Mouse (Mus musculus) kidney, embryonic 14.5 days (tissue): Measurements from ENCODE around the gene Ddx25. TPM values are rescaled to one million over a fixed set of nuclear protein-coding genes. Genes with fewer than 3 reads are reported as not detected.

Source experiments
- ATAC-seq: fragments of 200-750 bp; cut with Nextera tagmentation; 2 replicates; pipeline ENCODE4 v1.8.0; 2017; ENCODE audit warnings: moderate number of reproducible peaks, mild to moderate bottlenecking, moderate TSS enrichment, moderate library complexity; ENCODE audit not compliant: low FRiP score, low TSS enrichment
- H3K27ac ChIP-seq: fragments of 300-500 bp; sonication (generic); 2 replicates; pipeline ENCODE4 v1.5.1; 2014; ENCODE audit warnings: low read depth, mild to moderate bottlenecking, low read length, moderate library complexity, mixed read lengths
- H3K27me3 ChIP-seq: fragments of 300-500 bp; sonication (generic); 2 replicates; pipeline ENCODE4 v1.6.1; 2014; ENCODE audit warnings: mild to moderate bottlenecking, low read length; ENCODE audit not compliant: control insufficient read depth, insufficient read depth
- H3K36me3 ChIP-seq: fragments of 300-500 bp; sonication (generic); 2 replicates; pipeline ENCODE4 v1.6.1; 2014; ENCODE audit warnings: low read length, mixed read lengths; ENCODE audit not compliant: control insufficient read depth, insufficient read depth
- H3K4me1 ChIP-seq: fragments of 300-500 bp; sonication (generic); 2 replicates; pipeline ENCODE4 v1.6.1; 2014; ENCODE audit warnings: low read length, mixed read lengths; ENCODE audit not compliant: control insufficient read depth, insufficient read depth
- H3K4me2 ChIP-seq: fragments of 300-500 bp; sonication (generic); replicated peaks from 2 replicates; pipeline ENCODE4 v1.6.1; 2014; ENCODE audit warnings: low read depth, mild to moderate bottlenecking, low read length
- H3K4me3 ChIP-seq: fragments of 300-500 bp; sonication (generic); 2 replicates; pipeline ENCODE4 v1.5.1; 2014; ENCODE audit warnings: mild to moderate bottlenecking, low read length
- H3K9ac ChIP-seq: fragments of 300-500 bp; sonication (generic); 2 replicates; pipeline ENCODE4 v1.6.1; 2014; ENCODE audit warnings: low read depth, mild to moderate bottlenecking, low read length, moderate library complexity
- H3K9me3 ChIP-seq: fragments of 300-500 bp; sonication (generic); 2 replicates; pipeline ENCODE4 v1.6.1; 2016; ENCODE audit warnings: low read length; ENCODE audit not compliant: control insufficient read depth
- WGBS: fragments of 180-500 bp; shearing (Covaris S2); extraction: QIAGEN DNeasy Blood & Tissue Kit; methylation state at CpG from one replicate; pipeline ENCODE4 v1.1.7; 2014; 5-methylcytosine and 5-hydroxymethylcytosine counted together
- polyA plus RNA-seq: library from polyadenylated mRNA; unstranded; fragments of >200 nt; fragmentation: Nextera tagmentation; extraction: Ambion mirVana; gene quantifications from 2 replicates; pipeline ENCODE4 v1.2.1, GENCODE M21; 2014

The Ddx25 gene
- polyA plus RNA-seq, 1 experiment from 2014 or later: 2.8 TPM

GRCm38 (mm10) chr9:35529796-35530195 is 28.5 kb downstream of the Ddx25 start:
- no peak for ATAC-seq
- Histone ChIP-seq H3K4me2 (no peak overlapping the region), H3K27me3 (no peaks in the 10 kb centered on the region), H3K9ac (no peak overlapping the region), H3K36me3 (no peaks in the 10 kb centered on the region), H3K4me3 (no peak overlapping the region), H3K27ac (no peak overlapping the region), H3K9me3 (no peaks in the 10 kb centered on the region), H3K4me1 (no peaks in the 10 kb centered on the region)
- WGBS: 24% methylated on average over 1 of the region's 1 CpGs

DNA sequence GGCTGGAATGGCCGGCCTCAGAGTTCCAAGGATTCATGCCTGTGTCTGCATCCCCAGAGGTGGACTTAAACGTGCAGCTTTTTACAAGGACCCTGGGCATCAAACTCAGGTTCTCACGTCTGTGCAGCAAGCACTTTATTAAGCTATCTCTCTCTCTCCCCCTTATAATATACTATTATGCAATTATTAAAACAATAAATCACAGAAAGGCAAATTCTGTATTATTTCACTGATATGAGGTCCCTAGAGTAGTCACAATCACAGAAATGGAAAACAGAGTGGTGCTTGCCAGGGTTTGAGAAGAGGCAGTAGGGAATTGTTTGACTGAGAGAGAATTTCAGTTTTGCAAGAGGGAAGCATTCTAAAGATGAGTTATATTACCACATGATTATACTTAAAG is 29.2 kb downstream of the Ddx25 start:
- Histone ChIP-seq H3K27me3 (no peaks in the 10 kb centered on the region), H3K9me3 (no peaks in the 10 kb centered on the region), H3K4me1 (no peaks in the 10 kb centered on the region), H3K4me3 (no peak overlapping the region), H3K9ac (no peak overlapping the region), H3K27ac (no peak overlapping the region), H3K4me2 (no peak overlapping the region), H3K36me3 (no peaks in the 10 kb centered on the region)
- 75% methylated on average over 3 of the region's 3 CpGs for whole genome bisulfite sequencing
- no peak for ATAC-seq

- no peak overlapping the region for H3K4me3 ChIP-seq
- no peak overlapping the region for H3K27ac ChIP-seq
- no peaks in the 10 kb centered on the region for H3K4me1 ChIP-seq
- no peaks in the 10 kb centered on the region for H3K27me3 ChIP-seq
- H3K36me3 ChIP-seq: no peaks in the 10 kb centered on the region
- no peak overlapping the region for H3K9ac ChIP-seq
- no peaks in the 10 kb centered on the region for H3K9me3 ChIP-seq
- no peak overlapping the region for H3K4me2 ChIP-seq
- peak; percentile 73 for ATAC-seq
- 17% methylated on average over 7 of the region's 7 CpGs for WGBS
Observed at GRCm38 (mm10) chr9:35523941-35524411, 34.4 kb downstream of the Ddx25 start.

DNA sequence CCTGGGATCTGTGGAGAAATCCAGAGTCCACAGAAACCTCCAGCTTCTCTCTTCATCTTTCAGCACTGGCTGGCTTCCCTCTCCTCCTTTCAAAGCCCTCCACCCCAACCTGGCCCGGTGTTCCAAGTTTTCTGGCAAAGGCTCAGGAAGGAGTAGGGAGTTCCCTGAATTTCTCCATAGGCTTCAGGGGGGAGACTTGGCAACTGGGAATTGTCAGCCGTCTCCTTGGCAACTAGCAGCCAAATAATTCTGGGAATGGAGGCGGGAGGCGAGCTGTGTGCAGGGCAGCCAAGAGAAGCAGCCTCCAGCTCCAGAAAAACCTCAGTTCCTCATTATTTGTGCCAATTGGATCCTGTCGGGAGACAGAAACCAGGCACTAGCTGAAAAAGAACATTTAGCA is 34.8 kb downstream of the Ddx25 start:
- H3K4me2 ChIP-seq: no peak overlapping the region
- ATAC-seq: peak; percentile 47; the same call in 1 of the 2 replicates
- WGBS: 49% methylated on average over 5 of the region's 5 CpGs

DNA sequence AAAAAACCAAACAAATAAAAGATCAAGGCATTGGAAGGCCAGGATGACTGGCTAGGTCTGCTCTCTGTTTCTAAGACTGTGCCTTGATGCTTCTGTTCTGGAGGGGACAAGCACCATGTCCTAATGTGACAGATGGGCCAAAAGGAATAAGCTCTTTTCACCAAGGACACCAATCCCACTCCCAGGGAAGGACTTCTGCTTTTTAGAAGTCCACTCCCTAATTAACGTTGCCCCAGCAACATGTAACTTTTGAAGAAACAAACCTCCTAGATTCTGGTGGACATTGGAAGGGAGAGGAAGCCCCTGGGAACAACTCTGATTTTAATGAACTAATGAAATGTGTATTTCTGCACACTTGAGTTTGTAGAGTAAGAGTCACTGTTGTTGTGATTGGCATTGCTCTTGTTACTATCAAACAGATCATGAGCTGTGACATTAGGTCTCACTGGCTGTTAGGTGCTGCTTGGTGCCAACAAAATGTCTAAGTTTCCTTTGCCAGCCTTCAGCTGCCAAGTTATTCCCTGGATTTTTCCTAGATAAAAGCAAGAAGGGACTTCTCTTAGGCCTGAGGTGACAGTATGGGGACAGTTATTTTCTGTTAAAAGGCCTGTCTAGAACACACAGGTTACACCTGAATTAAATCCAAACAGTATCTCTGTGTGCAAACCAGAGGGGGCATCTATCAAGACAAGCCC is 35.4 kb downstream of the Ddx25 start:
- Histone ChIP-seq H3K27me3 (no peaks in the 10 kb centered on the region), H3K4me2 (no peak overlapping the region), H3K4me1 (no peaks in the 10 kb centered on the region), H3K4me3 (no peak overlapping the region), H3K27ac (no peak overlapping the region), H3K36me3 (no peaks in the 10 kb centered on the region), H3K9me3 (no peaks in the 10 kb centered on the region), H3K9ac (no peak overlapping the region)
- WGBS: 52% methylated on average over 1 of the region's 1 CpGs
- ATAC-seq: no peak

More for the DNA sequence above, 34.8 kb downstream of the Ddx25 start:
- H3K4me1 ChIP-seq: no peaks in the 10 kb centered on the region
- no peak overlapping the region for H3K27ac ChIP-seq
- H3K27me3 ChIP-seq: no peaks in the 10 kb centered on the region
- no peaks in the 10 kb centered on the region for H3K36me3 ChIP-seq
- H3K4me3 ChIP-seq: no peak overlapping the region
- no peaks in the 10 kb centered on the region for H3K9me3 ChIP-seq
- no peak overlapping the region for H3K9ac ChIP-seq

DNA sequence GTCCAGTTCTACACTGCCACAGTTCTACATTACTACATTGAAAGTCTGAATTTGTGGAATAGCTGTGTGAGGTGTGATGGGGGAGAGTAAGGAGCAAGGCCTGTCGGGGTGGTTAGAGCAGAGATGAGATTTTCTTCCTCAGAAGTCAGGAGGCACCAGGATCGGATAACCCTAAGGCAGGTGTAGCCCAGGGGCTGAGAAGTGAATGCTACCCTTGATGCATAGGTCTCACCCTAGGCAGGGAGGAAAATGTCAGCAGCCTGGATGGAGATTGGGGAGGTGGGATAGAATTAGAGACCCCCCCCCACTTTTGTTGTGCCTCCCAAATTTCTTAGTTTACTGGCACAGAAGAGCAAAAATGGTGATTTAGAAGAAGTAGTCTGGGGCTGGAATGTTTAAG is 36.1 kb downstream of the Ddx25 start:
- Histone ChIP-seq H3K4me2 (no peak overlapping the region), H3K9ac (no peak overlapping the region), H3K27ac (no peak overlapping the region), H3K27me3 (no peaks in the 10 kb centered on the region), H3K4me1 (no peaks in the 10 kb centered on the region), H3K4me3 (no peak overlapping the region), H3K9me3 (no peaks in the 10 kb centered on the region), H3K36me3 (no peaks in the 10 kb centered on the region)
- WGBS: 52% methylated on average over 2 of the region's 2 CpGs
- ATAC-seq: peak; percentile 38; the same call in 1 of the 2 replicates

- 68% methylated on average over 6 of the region's 6 CpGs for WGBS
- Histone ChIP-seq H3K4me1 (no peaks in the 10 kb centered on the region), H3K27ac (no peak overlapping the region), H3K36me3 (no peaks in the 10 kb centered on the region), H3K4me2 (no peak overlapping the region), H3K4me3 (no peak overlapping the region), H3K9ac (no peak overlapping the region), H3K27me3 (no peaks in the 10 kb centered on the region), H3K9me3 (no peaks in the 10 kb centered on the region)
- no peak for ATAC-seq
Observed at GRCm38 (mm10) chr9:35520631-35521348, 37.5 kb downstream of the Ddx25 start.

- ATAC-seq: no peak
- WGBS: 75% methylated on average over 3 of the region's 3 CpGs
Observed at GRCm38 (mm10) chr9:35518169-35518568, 40.2 kb downstream of the Ddx25 start, which contains the start of gene Gm1113. Gm1113 (minus strand) TSS chr9:35518269.

GRCm38 (mm10) chr9:35516711-35517110 is 41.6 kb downstream of the Ddx25 start:
- Histone ChIP-seq H3K4me3 (no peak overlapping the region), H3K9me3 (no peaks in the 10 kb centered on the region), H3K4me1 (no peaks in the 10 kb centered on the region), H3K9ac (no peak overlapping the region), H3K27ac (no peak overlapping the region), H3K36me3 (no peaks in the 10 kb centered on the region), H3K27me3 (no peaks in the 10 kb centered on the region), H3K4me2 (no peak overlapping the region)
- WGBS: 93% methylated on average over 16 of the region's 16 CpGs
- no peak for ATAC-seq

More at GRCm38 (mm10) chr9:35518169-35518568, 40.2 kb downstream of the Ddx25 start, which contains the start of gene Gm1113:
- Histone ChIP-seq H3K9me3 (no peaks in the 10 kb centered on the region), H3K4me2 (no peak within 1 kb of the TSS), H3K4me1 (no peaks in the 10 kb centered on the region), H3K9ac (no peak within 1 kb of the TSS), H3K27ac (no peak within 1 kb of the TSS), H3K27me3 (no peaks in the 10 kb centered on the region), H3K4me3 (no peak within 1 kb of the TSS), H3K36me3 (no peaks in the 10 kb centered on the region)
